Mouse (Mus musculus): Measurements from ENCODE around the gene Dnaja3. TPM values are rescaled to one million over a fixed set of nuclear protein-coding genes. Genes with fewer than 3 reads are reported as not detected.
A peak's percentile ranks its signal among the peaks of the same experiment; 100 is the strongest.

Dnaja3 gene
- not detected in 2 replicates for polyA plus RNA-seq (2012; ENCODE audit: insufficient read depth, insufficient read length, low replicate concordance, missing spikeins)

GRCm38 (mm10) chr16:4639831-4640237 lies at the start of gene Dnaja3, which contains the start of gene Vasn:
Dnaja3 (plus strand) TSS chr16:4639989.
Vasn (plus strand) TSS chr16:4639941.
- peak within 1 kb of the TSS; percentile 47 for H3K4me3 ChIP-seq (ENCODE audit: insufficient read depth, low read depth, low read length)
- 12% methylated on average over 22 of the region's 22 CpGs for WGBS
- H3K4me1 ChIP-seq (ENCODE audit: control insufficient read depth, insufficient read depth, low read length): peaks cover 31% of the 10 kb centered on the region
- TF ChIP-seq CTCF (IDR thresholded peaks at IDR 0.05; ENCODE audit: insufficient read depth, low read depth, low read length): no peak
- TF ChIP-seq POLR2A (IDR thresholded peaks at IDR 0.05; ENCODE audit: insufficient read depth, low read depth, low read length): no peak
- H3K27ac ChIP-seq (ENCODE audit: insufficient read depth, low read depth, low read length): no peak within 1 kb of the TSS

GRCm38 (mm10) chr16:4590236-4590635 lies 49.6 kb upstream of the Dnaja3 start:
- Histone ChIP-seq H3K27ac (ENCODE audit: insufficient read depth, low read depth, low read length) (no peak overlapping the region), H3K4me1 (ENCODE audit: control insufficient read depth, insufficient read depth, low read length) (peaks cover 10% of the 10 kb centered on the region), H3K4me3 (ENCODE audit: insufficient read depth, low read depth, low read length) (no peak overlapping the region)
- WGBS: 95% methylated on average over 9 of the region's 9 CpGs
- no peak for TF ChIP-seq POLR2A (IDR thresholded peaks at IDR 0.05; ENCODE audit: insufficient read depth, low read depth, low read length)

GRCm38 (mm10) chr16:4592909-4593875 lies 46.6 kb upstream of the Dnaja3 start:
- peaks cover 29% of the 10 kb centered on the region for H3K4me1 ChIP-seq (ENCODE audit: control insufficient read depth, insufficient read depth, low read length)
- peak overlapping the region; percentile 80 for H3K4me3 ChIP-seq (ENCODE audit: insufficient read depth, low read depth, low read length)
- H3K27ac ChIP-seq (ENCODE audit: insufficient read depth, low read depth, low read length): peak overlapping the region; percentile 17; the same call in 1 of the 2 replicates
- TF ChIP-seq CTCF (IDR thresholded peaks at IDR 0.05; ENCODE audit: insufficient read depth, low read depth, low read length): no peak
- TF ChIP-seq POLR2A (IDR thresholded peaks at IDR 0.05; ENCODE audit: insufficient read depth, low read depth, low read length): no peak
- WGBS: 19% methylated on average over 32 of the region's 32 CpGs

GRCm38 (mm10) chr16:4593971-4594813 lies 45.6 kb upstream of the Dnaja3 start, which contains the start of gene Glis2:
Glis2 (plus strand) TSS chr16:4594713.
- WGBS: under 1% methylated on average over 47 of the region's 74 CpGs
- no peak for TF ChIP-seq POLR2A (IDR thresholded peaks at IDR 0.05; ENCODE audit: insufficient read depth, low read depth, low read length)
- TF ChIP-seq CTCF (IDR thresholded peaks at IDR 0.05; ENCODE audit: insufficient read depth, low read depth, low read length): no peak
- Histone ChIP-seq H3K27ac (ENCODE audit: insufficient read depth, low read depth, low read length) (peak within 1 kb of the TSS; percentile 17; the same call in 1 of the 2 replicates), H3K4me1 (ENCODE audit: control insufficient read depth, insufficient read depth, low read length) (peaks cover 37% of the 10 kb centered on the region), H3K4me3 (ENCODE audit: insufficient read depth, low read depth, low read length) (peak within 1 kb of the TSS; percentile 80)

GRCm38 (mm10) chr16:4594814-4595526 lies 44.8 kb upstream of the Dnaja3 start:
- peaks cover 39% of the 10 kb centered on the region for H3K4me1 ChIP-seq (ENCODE audit: control insufficient read depth, insufficient read depth, low read length)

GRCm38 (mm10) chr16:4595527-4595963 lies 44.2 kb upstream of the Dnaja3 start:
- peak overlapping the region; percentile 80 for H3K4me3 ChIP-seq (ENCODE audit: insufficient read depth, low read depth, low read length)
- no peak for TF ChIP-seq POLR2A (IDR thresholded peaks at IDR 0.05; ENCODE audit: insufficient read depth, low read depth, low read length)
- no peak for TF ChIP-seq CTCF (IDR thresholded peaks at IDR 0.05; ENCODE audit: insufficient read depth, low read depth, low read length)
- WGBS: 29% methylated on average over 5 of the region's 5 CpGs
- H3K27ac ChIP-seq (ENCODE audit: insufficient read depth, low read depth, low read length): no peak overlapping the region
- H3K4me1 ChIP-seq (ENCODE audit: control insufficient read depth, insufficient read depth, low read length): peaks cover 39% of the 10 kb centered on the region

More at GRCm38 (mm10) chr16:4594814-4595526, 44.8 kb upstream of the Dnaja3 start:
- 2% methylated on average over 50 of the region's 52 CpGs for WGBS
- TF ChIP-seq POLR2A (IDR thresholded peaks at IDR 0.05; ENCODE audit: insufficient read depth, low read depth, low read length) (no peak), CTCF (IDR thresholded peaks at IDR 0.05; ENCODE audit: insufficient read depth, low read depth, low read length) (no peak)
- Histone ChIP-seq H3K4me3 (ENCODE audit: insufficient read depth, low read depth, low read length) (peak overlapping the region; percentile 80), H3K27ac (ENCODE audit: insufficient read depth, low read depth, low read length) (no peak overlapping the region)

GRCm38 (mm10) chr16:4596141-4596728 lies 43.6 kb upstream of the Dnaja3 start:
- no peak overlapping the region for H3K27ac ChIP-seq (ENCODE audit: insufficient read depth, low read depth, low read length)
- no peak for TF ChIP-seq CTCF (IDR thresholded peaks at IDR 0.05; ENCODE audit: insufficient read depth, low read depth, low read length)
- no peak for TF ChIP-seq POLR2A (IDR thresholded peaks at IDR 0.05; ENCODE audit: insufficient read depth, low read depth, low read length)
- peak overlapping the region; percentile 80; the same call in 1 of the 2 replicates for H3K4me3 ChIP-seq (ENCODE audit: insufficient read depth, low read depth, low read length)
- peaks cover 39% of the 10 kb centered on the region for H3K4me1 ChIP-seq (ENCODE audit: control insufficient read depth, insufficient read depth, low read length)
- WGBS: 29% methylated on average over 3 of the region's 3 CpGs

GRCm38 (mm10) chr16:4596836-4597235 lies 43.0 kb upstream of the Dnaja3 start:
- no peak overlapping the region for H3K4me3 ChIP-seq (ENCODE audit: insufficient read depth, low read depth, low read length)
- TF ChIP-seq POLR2A (IDR thresholded peaks at IDR 0.05; ENCODE audit: insufficient read depth, low read depth, low read length): no peak
- TF ChIP-seq CTCF (IDR thresholded peaks at IDR 0.05; ENCODE audit: insufficient read depth, low read depth, low read length): no peak
- 34% methylated on average over 2 of the region's 2 CpGs for WGBS
- peaks cover 39% of the 10 kb centered on the region for H3K4me1 ChIP-seq (ENCODE audit: control insufficient read depth, insufficient read depth, low read length)
- H3K27ac ChIP-seq (ENCODE audit: insufficient read depth, low read depth, low read length): no peak overlapping the region

All from olfactory bulb, adult 2 months (tissue).